Mouse (Mus musculus): ENCODE results near the gene Hip1r. TPM values are rescaled to one million over a fixed set of nuclear protein-coding genes. Genes with fewer than 3 reads are reported as not detected.

Gene Hip1r
- polyA plus RNA-seq, 1 experiment = 22.9 TPM

- WGBS = 26% methylated on average over 19 of the region's 19 CpGs
- DNase-seq (ENCODE audit: low read depth, low spot score) = peak; percentile 66
Observed at GRCm38 (mm10) chr5:124029220-124030035, 56.0 kb downstream of the Hip1r start.

DNA sequence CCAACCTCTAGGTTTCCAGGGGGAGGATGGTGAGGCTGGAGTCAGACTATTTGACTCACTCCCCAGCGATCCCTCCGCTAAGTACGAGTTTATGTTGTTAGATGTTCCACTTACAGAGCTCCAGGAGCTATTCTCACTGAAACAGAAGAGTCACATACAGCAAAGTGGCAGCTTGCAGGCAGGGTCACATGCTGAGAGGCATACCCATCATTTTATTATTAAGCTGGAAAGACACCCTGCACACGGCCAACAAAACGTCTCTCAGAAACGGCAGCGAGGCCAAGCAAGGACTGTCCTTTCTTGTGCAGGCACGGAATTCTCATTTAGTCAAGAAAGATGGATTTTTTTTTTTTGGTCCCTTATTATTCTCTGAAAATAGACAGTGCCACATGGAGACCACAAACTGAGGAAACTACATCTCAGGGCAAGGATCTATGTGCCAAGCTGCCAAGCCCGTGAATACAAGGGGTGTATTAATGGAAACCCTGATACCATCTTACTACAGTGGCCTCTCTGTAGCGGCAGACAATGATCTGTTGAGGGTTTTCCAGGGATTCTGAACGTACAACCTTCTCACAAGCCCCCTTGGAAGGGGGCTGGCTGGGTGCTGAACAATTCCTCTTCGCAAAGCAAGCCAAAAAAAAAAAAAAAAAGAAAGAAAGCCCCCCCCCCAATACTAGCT is 57.1 kb downstream of the Hip1r start:
- WGBS = 64% methylated on average over 12 of the region's 12 CpGs

GRCm38 (mm10) chr5:124031068-124031955 is 57.9 kb downstream of the Hip1r start:
- 3% methylated on average over 25 of the region's 26 CpGs for WGBS
- DNase-seq (ENCODE audit: low read depth, low spot score) = no peak

More for the DNA sequence above, 57.1 kb downstream of the Hip1r start:
- DNase-seq (ENCODE audit: low read depth, low spot score) = no peak

- WGBS = under 1% methylated on average over 52 of the region's 52 CpGs
- DNase-seq (ENCODE audit: low read depth, low spot score) = no peak
Observed at GRCm38 (mm10) chr5:124032001-124032508, 58.6 kb downstream of the Hip1r start, which contains the start of gene Vps37b. Gene Vps37b (minus strand): TSS chr5:124032270.

DNA sequence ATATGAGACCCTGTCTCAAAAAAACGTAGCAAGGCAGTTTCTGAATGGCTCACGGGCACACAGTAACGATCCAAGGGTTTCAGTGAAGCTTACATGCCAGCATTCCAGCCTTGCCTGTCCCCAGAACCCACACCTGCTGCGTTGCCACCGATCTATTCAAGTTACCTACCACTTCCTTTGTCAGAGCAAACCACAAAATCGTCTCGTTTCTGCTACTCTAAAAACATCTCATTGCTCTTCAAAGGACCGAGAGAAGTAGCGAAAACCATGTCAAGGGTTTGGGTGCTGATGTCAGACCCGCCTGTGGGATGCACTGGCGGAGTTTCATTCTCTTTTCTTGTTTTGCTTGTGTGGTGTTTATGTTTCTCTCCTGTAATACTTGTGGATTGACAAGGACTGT is 61.0 kb downstream of the Hip1r start:
- no peak for DNase-seq (ENCODE audit: low read depth, low spot score)
- 76% methylated on average over 11 of the region's 11 CpGs for WGBS

- WGBS = 31% methylated on average over 9 of the region's 9 CpGs
- no peak for DNase-seq (ENCODE audit: low read depth, low spot score)
Observed at GRCm38 (mm10) chr5:124035406-124035805, 62.0 kb downstream of the Hip1r start.

DNA sequence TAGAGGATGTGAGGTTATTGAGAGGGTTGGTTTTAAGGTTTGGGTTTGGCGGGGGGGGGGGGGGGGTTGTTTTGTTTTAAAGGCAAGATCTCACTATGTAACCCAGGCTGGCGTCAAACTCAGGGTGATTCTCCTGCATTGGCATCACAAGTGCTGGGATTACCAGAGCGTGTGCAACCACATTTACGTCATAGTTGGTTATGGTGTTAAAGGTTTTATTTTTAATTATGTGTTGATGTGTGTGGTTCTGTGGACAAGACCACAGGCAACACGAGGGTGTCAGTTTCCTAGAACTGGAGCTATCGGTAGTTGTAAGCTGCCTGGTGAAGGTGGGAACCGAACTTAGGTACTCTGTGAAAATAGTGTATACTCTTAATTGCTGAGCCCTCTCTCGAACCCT is 62.4 kb downstream of the Hip1r start:
- WGBS = 70% methylated on average over 8 of the region's 8 CpGs
- no peak for DNase-seq (ENCODE audit: low read depth, low spot score)

GRCm38 (mm10) chr5:124036341-124036740 is 62.9 kb downstream of the Hip1r start:
- DNase-seq (ENCODE audit: low read depth, low spot score) = no peak
- WGBS = 63% methylated on average over 6 of the region's 6 CpGs

- WGBS = 89% methylated on average over 5 of the region's 5 CpGs
- no peak for DNase-seq (ENCODE audit: low read depth, low spot score)
Observed at GRCm38 (mm10) chr5:124036836-124037235, 63.4 kb downstream of the Hip1r start.

DNA sequence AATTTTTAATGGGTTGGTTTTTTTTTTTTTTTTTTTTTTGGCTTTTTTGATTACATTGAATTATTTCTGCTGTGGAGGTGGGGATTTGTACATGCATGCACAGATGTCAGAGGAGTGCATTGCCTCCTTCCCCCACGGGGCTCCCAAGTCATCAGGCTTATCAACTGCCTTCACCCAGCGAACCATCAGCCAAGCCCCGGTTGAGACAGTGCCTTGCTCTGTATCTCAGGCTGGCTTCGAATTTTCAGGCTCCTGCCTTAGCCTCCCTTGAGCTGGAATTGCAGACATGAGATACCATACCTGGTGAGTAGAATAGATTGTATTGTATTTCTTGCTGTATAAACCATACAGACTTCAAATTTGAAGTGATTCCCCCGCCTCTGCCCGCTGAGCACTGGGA is 66.2 kb downstream of the Hip1r start:
- no peak for DNase-seq (ENCODE audit: low read depth, low spot score)
- WGBS = 89% methylated on average over 6 of the region's 6 CpGs

DNA sequence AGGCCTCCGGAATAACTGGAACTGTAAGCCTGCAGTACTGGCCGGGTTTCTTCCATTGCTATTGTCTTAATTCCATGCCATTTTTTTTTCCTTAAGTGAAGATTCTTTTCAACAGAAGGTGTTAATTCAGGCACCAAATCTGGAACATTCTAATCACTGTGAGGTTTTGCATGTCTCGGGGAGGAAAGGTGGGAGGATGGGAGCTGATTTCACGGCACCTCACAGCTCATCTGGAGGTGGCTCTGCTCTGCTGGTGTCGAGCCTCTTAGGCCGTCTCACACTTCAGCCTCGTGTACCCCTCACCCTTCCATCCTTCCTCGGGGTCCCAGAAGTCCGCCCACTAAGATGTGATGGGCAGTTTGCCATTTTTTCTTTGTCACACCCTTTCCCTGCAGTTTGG is 67.7 kb downstream of the Hip1r start:
- 76% methylated on average over 9 of the region's 9 CpGs for WGBS

GRCm38 (mm10) chr5:124043212-124043978 is 70.0 kb downstream of the Hip1r start:
- 67% methylated on average over 10 of the region's 10 CpGs for WGBS
- no peak for DNase-seq (ENCODE audit: low read depth, low spot score)

More for the DNA sequence above, 67.7 kb downstream of the Hip1r start:
- DNase-seq (ENCODE audit: low read depth, low spot score) = no peak

GRCm38 (mm10) chr5:124043999-124044398 is 70.6 kb downstream of the Hip1r start:
- DNase-seq (ENCODE audit: low read depth, low spot score) = no peak
- 93% methylated on average over 5 of the region's 5 CpGs for WGBS

DNA sequence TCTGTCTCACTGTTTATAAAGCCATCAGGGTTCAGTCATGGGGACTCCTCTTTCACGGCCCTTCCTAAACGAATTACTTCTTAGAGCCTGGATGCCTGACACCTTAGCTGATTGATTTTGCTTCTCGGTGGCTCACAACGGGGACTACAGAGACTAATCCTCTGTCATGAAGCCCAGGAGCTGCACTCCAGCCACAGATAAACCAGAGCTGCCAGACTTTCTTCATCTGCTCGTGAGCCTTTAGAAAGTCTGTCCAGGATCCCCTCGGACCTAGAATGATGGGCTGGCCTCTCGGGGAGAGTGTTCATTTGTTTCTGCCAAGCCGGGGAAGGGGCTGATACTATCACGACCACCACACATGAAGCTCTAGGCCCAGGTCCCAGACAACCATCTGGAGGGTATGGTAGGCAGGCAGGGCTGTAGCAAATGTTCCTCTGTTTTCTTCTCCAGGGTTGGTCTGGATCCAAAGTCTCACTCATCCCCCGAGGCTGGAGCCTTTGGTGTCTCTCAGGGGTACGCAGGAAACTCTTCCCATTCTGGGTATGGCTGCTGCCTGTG is 72.1 kb downstream of the Hip1r start:
- DNase-seq (ENCODE audit: low read depth, low spot score) = no peak
- 69% methylated on average over 11 of the region's 11 CpGs for WGBS

DNA sequence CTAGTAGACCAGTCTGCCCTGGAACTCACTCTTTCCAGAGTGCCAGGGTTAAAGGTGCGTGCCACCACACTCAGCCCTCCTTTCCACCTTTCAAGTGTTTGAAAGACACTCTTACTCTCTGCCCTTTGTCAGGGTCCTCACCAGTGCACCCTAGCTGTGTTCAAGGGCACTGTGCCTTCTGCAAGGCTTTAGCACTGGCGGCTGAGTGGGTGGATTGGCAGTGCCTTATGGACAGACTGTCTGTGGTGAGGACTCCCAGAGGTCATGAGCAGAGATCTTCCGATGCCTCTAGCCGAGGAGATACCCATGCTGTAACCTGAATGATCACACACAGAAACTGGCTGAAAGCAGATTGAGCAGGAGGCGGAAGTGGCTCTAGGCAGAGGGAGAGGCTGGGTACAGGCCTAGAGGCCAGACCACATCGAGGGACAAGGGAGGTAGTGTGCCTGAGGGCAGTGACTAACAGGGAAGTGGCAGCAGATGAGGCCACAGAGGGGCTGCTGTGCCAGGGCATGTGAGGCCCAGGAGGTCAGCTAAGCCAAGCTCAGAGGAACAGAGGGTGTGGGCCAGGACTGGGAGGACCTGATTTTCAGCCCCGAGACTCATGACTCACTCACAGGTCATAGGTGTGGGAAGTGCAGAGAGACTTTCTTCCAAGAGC is 73.4 kb downstream of the Hip1r start:
- 52% methylated on average over 7 of the region's 7 CpGs for WGBS
- no peak for DNase-seq (ENCODE audit: low read depth, low spot score)

DNA sequence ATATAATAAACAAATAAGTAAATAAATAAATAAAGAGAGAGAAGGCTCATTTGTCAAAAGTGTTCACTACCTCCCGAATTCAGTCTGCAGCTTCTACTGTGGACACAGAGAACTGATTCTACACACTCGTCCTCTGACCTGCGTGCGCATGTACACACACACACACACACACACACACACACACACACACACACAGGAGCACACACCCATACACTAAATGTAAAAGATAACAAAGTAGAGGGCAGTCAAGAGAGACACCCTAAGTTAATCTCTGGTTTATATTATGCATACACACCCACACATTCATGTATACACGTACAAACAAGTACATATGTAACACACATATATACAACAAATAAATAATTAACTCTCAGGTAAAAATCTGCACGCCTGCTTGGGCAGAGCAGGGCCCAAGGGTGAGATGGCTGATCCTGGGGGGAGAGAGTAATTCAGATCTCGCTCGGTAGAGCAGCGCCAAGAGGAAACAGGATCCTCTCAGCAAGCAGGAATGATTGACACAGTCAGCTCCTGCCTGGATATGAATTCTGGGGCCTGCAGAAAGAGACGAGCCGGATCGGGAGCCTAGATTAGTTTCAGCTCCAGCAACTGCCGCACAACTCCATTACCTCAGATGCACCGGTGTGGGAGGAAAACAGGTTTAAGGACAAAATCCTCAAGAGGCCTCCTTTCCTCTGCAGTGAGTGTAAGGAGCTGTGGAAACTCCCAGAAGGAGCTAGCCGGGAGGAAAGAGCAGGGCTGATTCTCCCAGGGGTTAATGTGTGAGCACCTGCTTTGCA is 76.0 kb downstream of the Hip1r start:
- no peak for DNase-seq (ENCODE audit: low read depth, low spot score)
- WGBS = 58% methylated on average over 15 of the region's 15 CpGs
